Mouse (Mus musculus) C2C12 (cell line): ENCODE measurements at regions not wholly inside any gene's neighbourhood (a gene's known extent, or its start where the extent isn't known, plus 50 kb on each side); places are given as distances from the start of the nearest gene placed in this dataset.
A peak's percentile ranks its signal among the peaks of the same experiment; 100 is the strongest.
"Not testable (repeated sequence)": the region's sequence is repeated elsewhere in the genome, so short reads cannot be mapped to it uniquely, and the experiment has no call there.

ENCODE experiments used
- H3K27me3 ChIP-seq: one replicate; pipeline ENCODE4 v1.6.1; 2011; ENCODE audit not compliant: control insufficient read depth, insufficient read depth, insufficient read length
- H3K36me3 ChIP-seq: one replicate; pipeline ENCODE4 v1.6.1; 2011; ENCODE audit not compliant: control insufficient read depth, insufficient read depth
- H3K4me3 ChIP-seq: one replicate; pipeline ENCODE4 v1.5.1; 2011; ENCODE audit warnings: mild to moderate bottlenecking, control low read depth; ENCODE audit not compliant: poor library complexity, insufficient read depth, severe bottlenecking
- H3K79me2 ChIP-seq: one replicate; pipeline ENCODE4 v1.6.1; 2011; ENCODE audit not compliant: control insufficient read depth, insufficient read depth
- H3K79me3 ChIP-seq: one replicate; pipeline ENCODE4 v1.6.1; 2011; ENCODE audit warnings: low read depth, control low read depth
- H3ac ChIP-seq: one replicate; pipeline ENCODE3; 2011; ENCODE audit warnings: low read depth; ENCODE audit not compliant: control insufficient read depth, insufficient read length
- CEBPB ChIP-seq: IDR thresholded peaks from one replicate; pipeline ENCODE4 v1.6.1; 2011; ENCODE audit warnings: low read depth, mild to moderate bottlenecking, control low read depth, moderate library complexity
- CTCF ChIP-seq: IDR thresholded peaks from one replicate; pipeline ENCODE4 v1.5.1; 2011; ENCODE audit not compliant: control insufficient read depth, insufficient read depth, insufficient read length
- FOSL1 ChIP-seq: IDR thresholded peaks from one replicate; pipeline ENCODE4 v1.8.0; 2011; ENCODE audit warnings: mild to moderate bottlenecking, low read length; ENCODE audit not compliant: poor library complexity, insufficient read depth, severe bottlenecking
- MAX ChIP-seq: IDR thresholded peaks from one replicate; pipeline ENCODE4 v1.6.1; 2011; ENCODE audit warnings: mild to moderate bottlenecking, control low read depth
- MYOD1 ChIP-seq: IDR thresholded peaks from one replicate; pipeline ENCODE4 v1.6.1; 2011; ENCODE audit warnings: low read depth; ENCODE audit not compliant: control insufficient read depth, insufficient read length
- MYOG ChIP-seq: IDR thresholded peaks from one replicate; pipeline ENCODE4 v1.6.1; 2011; ENCODE audit not compliant: control insufficient read depth, insufficient read length; ENCODE audit errors: extremely low read depth
- USF1 ChIP-seq: IDR thresholded peaks from one replicate; pipeline ENCODE4 v1.6.1; 2011; ENCODE audit warnings: low read depth, mild to moderate bottlenecking, control low read depth, moderate library complexity

DNA sequence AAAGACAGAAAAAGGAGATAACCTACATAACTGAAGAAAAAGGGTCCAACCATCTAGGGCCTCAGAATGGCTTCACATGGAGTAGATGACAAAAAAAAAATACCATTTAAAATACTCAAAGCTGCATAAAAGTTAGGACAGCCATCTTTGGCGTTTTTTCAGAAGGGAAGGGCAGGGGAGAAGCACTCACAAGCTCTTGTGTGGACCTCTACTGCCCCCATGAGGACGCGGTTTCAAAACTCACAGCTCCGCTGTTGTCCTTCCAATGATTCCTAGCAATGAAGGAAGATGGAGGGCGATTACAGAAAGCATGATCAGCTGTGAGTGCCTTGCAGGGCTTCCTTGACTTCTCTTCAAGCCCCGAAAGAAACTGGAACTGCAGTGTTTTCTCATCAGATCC is 140.8 kb upstream of the Olfr1324 start:
- H3K36me3 ChIP-seq = no peaks in the 10 kb centered on the region
- H3K27me3 ChIP-seq = no peaks in the 10 kb centered on the region
- no peak overlapping the region for H3ac ChIP-seq
- no peaks in the 10 kb centered on the region for H3K79me2 ChIP-seq
- no peaks in the 10 kb centered on the region for H3K79me3 ChIP-seq
- no peak overlapping the region for H3K4me3 ChIP-seq
- no peak for TF ChIP-seq FOSL1
- TF ChIP-seq MYOD1 = no peak
- no peak for TF ChIP-seq MAX
- TF ChIP-seq CEBPB = no peak
- TF ChIP-seq CTCF = no peak
- no peak for TF ChIP-seq MYOG
- TF ChIP-seq USF1 = no peak

DNA sequence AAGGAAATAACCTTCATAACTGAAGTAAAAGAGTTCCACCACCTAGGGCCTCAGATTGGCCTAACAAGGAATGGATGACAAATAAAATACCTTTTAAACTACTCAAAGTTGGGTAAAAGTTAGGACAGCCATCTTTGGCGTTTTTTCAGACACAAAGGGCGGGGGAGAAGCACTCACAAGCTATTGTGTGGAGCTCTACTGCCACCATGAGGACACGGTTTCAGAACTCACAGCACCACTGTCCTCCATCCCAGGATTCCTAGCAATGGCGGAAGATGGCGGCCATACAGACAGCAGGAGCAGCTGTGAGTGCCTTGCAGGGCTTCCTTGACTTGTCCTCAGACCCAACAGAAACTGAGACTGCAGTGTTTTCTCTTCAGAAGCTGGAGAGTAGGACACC is 138.0 kb upstream of the Olfr1324 start:
- no peak overlapping the region for H3ac ChIP-seq
- no peak overlapping the region for H3K4me3 ChIP-seq
- TF ChIP-seq MAX (no peak), MYOG (no peak), FOSL1 (no peak), USF1 (no peak), CTCF (no peak), MYOD1 (no peak), CEBPB (no peak)
- H3K79me3 ChIP-seq = no peaks in the 10 kb centered on the region
- no peaks in the 10 kb centered on the region for H3K36me3 ChIP-seq
- no peaks in the 10 kb centered on the region for H3K27me3 ChIP-seq
- H3K79me2 ChIP-seq = no peaks in the 10 kb centered on the region

DNA sequence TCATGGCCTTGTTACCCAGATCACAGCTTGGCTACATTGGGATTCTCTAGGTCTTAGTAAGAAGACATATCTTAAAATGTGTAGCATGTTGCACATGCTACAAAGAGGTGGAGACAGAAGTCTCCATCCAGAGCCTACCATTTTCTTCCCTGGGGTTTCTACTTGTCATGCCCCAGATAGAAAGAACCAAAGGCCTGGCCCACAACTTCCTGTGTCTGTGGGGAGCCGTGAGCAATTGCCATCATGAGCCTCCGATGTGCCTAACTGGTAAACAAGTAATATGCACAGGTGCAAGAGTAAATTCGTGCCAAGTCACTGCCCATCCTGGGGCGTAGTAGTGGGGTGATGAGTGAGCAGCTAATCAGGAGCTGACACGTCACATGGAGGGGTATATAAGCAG is 136.7 kb upstream of the Olfr1324 start:
- not testable (repeated sequence) for H3K79me2 ChIP-seq, H3K4me3 ChIP-seq, H3ac ChIP-seq, H3K27me3 ChIP-seq, H3K79me3 ChIP-seq, H3K36me3 ChIP-seq

DNA sequence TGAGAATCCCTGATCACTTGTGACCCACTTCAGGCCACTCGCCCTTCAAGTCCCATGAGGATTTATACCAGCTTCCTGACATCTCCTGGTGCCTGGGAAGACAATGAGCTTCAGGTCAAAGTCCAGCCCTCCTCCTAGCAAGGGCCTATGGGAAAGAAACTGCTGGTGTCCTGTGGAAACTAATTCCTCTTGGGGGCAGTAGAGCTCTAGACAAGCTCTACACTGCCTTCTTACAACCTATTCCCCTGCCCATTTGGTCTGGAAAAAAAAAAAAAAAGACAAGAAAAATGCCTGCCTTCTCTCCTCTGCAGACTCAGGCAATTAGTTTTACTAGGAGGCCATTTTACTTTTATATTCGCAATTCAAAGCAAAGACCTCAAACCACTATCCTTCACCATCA is 132.6 kb upstream of the Olfr1324 start:
- no peak for TF ChIP-seq CEBPB
- TF ChIP-seq USF1 = no peak
- TF ChIP-seq CTCF = no peak
- TF ChIP-seq MYOG = no peak
- TF ChIP-seq FOSL1 = no peak
- no peak for TF ChIP-seq MAX
- TF ChIP-seq MYOD1 = no peak
- Histone ChIP-seq H3K36me3 (no peaks in the 10 kb centered on the region), H3K4me3 (no peak overlapping the region), H3K79me3 (no peaks in the 10 kb centered on the region), H3K79me2 (no peaks in the 10 kb centered on the region), H3K27me3 (no peaks in the 10 kb centered on the region), H3ac (no peak overlapping the region)

DNA sequence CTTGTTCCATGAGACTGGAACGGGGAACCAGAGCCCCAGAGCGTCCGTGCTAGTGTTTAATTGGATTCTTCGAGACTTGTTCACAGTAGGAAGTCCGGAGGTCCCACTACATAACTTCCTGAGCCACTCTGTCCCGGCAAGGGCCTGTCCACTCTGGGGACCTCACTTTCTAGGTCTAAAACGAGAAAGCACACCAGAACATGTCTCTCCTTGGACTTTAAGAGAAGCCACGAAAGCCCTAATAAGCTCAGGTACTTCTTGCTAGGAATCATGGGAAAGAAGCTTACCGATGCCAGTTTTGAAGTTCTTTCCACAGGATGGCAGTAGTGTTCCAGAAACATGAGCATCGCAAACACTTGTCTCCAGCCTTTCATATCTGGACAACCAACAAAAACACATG is 122.0 kb upstream of the Olfr1324 start:
- TF ChIP-seq USF1 (no peak), MYOD1 (no peak), MYOG (no peak), FOSL1 (no peak), CTCF (no peak), MAX (no peak), CEBPB (no peak)
- H3K4me3 ChIP-seq = no peak overlapping the region
- no peak overlapping the region for H3ac ChIP-seq

DNA sequence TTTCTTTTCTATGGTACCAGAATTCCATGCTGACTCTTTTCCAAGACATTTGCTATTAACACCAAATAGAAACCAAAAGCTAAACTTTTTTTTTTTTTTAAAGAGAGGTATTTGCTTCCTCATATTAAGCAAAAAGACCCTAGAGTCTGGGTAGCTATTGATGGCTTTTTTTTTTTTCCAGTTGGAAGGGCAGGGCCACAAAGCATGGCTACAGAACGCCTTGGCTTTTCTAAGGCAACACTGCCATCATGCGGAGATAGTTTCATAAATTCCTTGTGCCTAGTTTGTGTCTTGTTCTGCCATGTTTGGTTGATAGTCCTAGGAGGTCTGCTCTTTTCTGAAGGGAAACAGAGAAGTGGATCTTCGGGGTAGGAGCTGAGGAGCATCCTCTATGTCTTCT is 121.4 kb upstream of the Olfr1324 start:
- Histone ChIP-seq H3K4me3 (no peak overlapping the region), H3K27me3 (no peaks in the 10 kb centered on the region), H3K79me2 (no peaks in the 10 kb centered on the region), H3K79me3 (no peaks in the 10 kb centered on the region), H3ac (no peak overlapping the region), H3K36me3 (no peaks in the 10 kb centered on the region)
- TF ChIP-seq USF1 (no peak), CTCF (peak; percentile 19)

More for the DNA sequence above, 122.0 kb upstream of the Olfr1324 start:
- Histone ChIP-seq H3K27me3 (no peaks in the 10 kb centered on the region), H3K79me2 (no peaks in the 10 kb centered on the region), H3K79me3 (no peaks in the 10 kb centered on the region), H3K36me3 (no peaks in the 10 kb centered on the region)

DNA sequence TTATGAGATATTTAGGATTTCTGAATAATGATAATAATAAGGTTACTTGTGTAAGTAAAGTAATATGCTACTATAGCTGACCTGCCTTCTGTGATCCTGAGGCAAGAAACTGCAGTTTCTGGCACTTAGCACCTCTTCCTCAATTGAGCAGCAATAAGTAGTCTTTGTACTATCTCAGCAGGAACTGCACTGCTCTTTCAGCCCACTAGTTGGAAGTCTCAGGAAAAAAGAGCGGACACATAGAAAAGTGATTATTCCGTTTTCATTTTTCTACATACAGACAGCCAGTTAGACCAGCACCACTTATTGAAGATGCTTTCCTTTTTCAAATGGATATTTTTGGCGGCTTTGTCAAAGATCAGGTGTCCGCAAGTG is 109.5 kb upstream of the Olfr1324 start:
- H3K79me2 ChIP-seq, H3K36me3 ChIP-seq, H3K79me3 ChIP-seq, H3K27me3 ChIP-seq, H3K4me3 ChIP-seq, H3ac ChIP-seq: not testable (repeated sequence)
